16 mouse cellular contexts compared by ENCODE assay signal in the genomic region with DNA sequence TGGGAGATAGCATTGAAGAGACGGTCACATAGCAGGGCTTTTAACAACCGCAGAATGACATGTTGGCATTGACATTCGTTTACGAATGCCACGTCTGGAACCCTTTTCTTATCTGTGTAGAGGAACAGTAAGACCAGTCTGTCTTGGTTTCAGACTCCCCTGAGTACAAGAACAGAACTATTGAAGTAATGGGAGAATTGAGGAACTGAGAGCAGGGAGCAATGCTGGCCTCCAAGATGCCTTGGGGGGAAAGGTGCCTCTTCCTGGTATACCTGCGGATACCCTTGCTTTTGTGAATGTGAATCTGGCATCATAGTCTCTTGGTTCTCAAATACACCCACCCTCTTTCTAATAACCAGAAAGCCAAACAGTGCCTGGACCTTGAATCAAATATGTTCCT. TPM values are rescaled to one million over a fixed set of nuclear protein-coding genes. Genes with fewer than 3 reads are reported as not detected.
DNase-seq lines count a peak whose midpoint lies in the region; ATAC-seq and TF ChIP-seq lines count a peak whose summit lies in the region.
"Had no signal": no experiment of that assay in that cellular context is flagged by ENCODE, and none has a peak within 500 bp of the region (broad histone marks: within the 10 kb centered on the region; RNA-seq: fewer than 3 reads in every experiment).

No protein-coding gene starts in this region.

- TF ChIP-seq CTCF in gastrocnemius, adult 2 months (IDR thresholded peaks at IDR 0.05): no peak
- no peak for TF ChIP-seq CTCF in hindbrain, postnatal 0 days (IDR thresholded peaks at IDR 0.05; ENCODE audit: low read depth)

- no peaks in the 10 kb centered on the region for H3K27me3 ChIP-seq in hindbrain, embryonic 13.5 days
- no peaks in the 10 kb centered on the region for H3K27me3 ChIP-seq in hindbrain, postnatal 0 days (ENCODE audit: insufficient read depth, low read length)
- no peaks in the 10 kb centered on the region for H3K27me3 ChIP-seq in limb, embryonic 10.5 days (ENCODE audit: low read depth, poor library complexity, severe bottlenecking)

- H3K4me2 ChIP-seq in hindbrain, embryonic 13.5 days: no peak overlapping the region
- H3K4me2 ChIP-seq in hindbrain, postnatal 0 days (ENCODE audit: low read depth, low read length): no peak overlapping the region

- no peak overlapping the region for H3K9ac ChIP-seq in hindbrain, embryonic 13.5 days
- H3K9ac ChIP-seq in hindbrain, postnatal 0 days (replicated peaks; ENCODE audit: low read length): no peak overlapping the region

- H3K9me3 ChIP-seq in hindbrain, embryonic 13.5 days: no peaks in the 10 kb centered on the region
- no peaks in the 10 kb centered on the region for H3K9me3 ChIP-seq in hindbrain, postnatal 0 days (ENCODE audit: low read length)
- H3K9me3 ChIP-seq in limb, embryonic 10.5 days (replicated peaks): no peaks in the 10 kb centered on the region

- H3K4me1 ChIP-seq in hindbrain, embryonic 13.5 days (replicated peaks): peaks cover 89% of the 10 kb centered on the region
- peaks cover 39% of the 10 kb centered on the region for H3K4me1 ChIP-seq in hindbrain, postnatal 0 days (ENCODE audit: insufficient read depth, low read length)
- H3K4me1 ChIP-seq in limb, embryonic 10.5 days: peaks cover 83% of the 10 kb centered on the region

- H3K4me3 ChIP-seq in gastrocnemius, adult 2 months: no peak overlapping the region
- no peak overlapping the region for H3K4me3 ChIP-seq in hindbrain, embryonic 13.5 days
- no peak overlapping the region for H3K4me3 ChIP-seq in hindbrain, postnatal 0 days (ENCODE audit: low read length)
- H3K4me3 ChIP-seq in limb, embryonic 10.5 days: no peak overlapping the region

- WGBS in hindbrain, embryonic 13.5 days: 83% methylated on average over 6 of the region's 6 CpGs
- WGBS in hindbrain, postnatal 0 days: 76% methylated on average over 6 of the region's 6 CpGs
- 91% methylated on average over 6 of the region's 6 CpGs for WGBS in limb, embryonic 10.5 days

- intact Hi-C loops in gastrocnemius, adult 2 months (cut with DNase I): no loop called here

- H3K36me3 ChIP-seq in hindbrain, embryonic 13.5 days: no peaks in the 10 kb centered on the region
- no peaks in the 10 kb centered on the region for H3K36me3 ChIP-seq in hindbrain, postnatal 0 days (ENCODE audit: insufficient read depth, low read length)
- H3K36me3 ChIP-seq in limb, embryonic 10.5 days: peaks cover 4% of the 10 kb centered on the region; the same call in 1 of the 2 replicates

- no peak for DNase-seq in gastrocnemius, adult 2 months
- no peak for DNase-seq in gastrocnemius, postnatal 25 days
- no peak for DNase-seq in hindbrain, postnatal 0 days (ENCODE audit: low spot score)
- DNase-seq in A20 (ENCODE audit: low read depth, low spot score) (peak; percentile 50), MN1 (ENCODE audit: low spot score) (no peak)
- DNase-seq in limb, embryonic 10.5 days (ENCODE audit: low spot score): no peak
- no peak for DNase-seq in right cerebral cortex, postnatal 4 days
- DNase-seq: adrenal gland, postnatal 25 days; cerebellum, adult 9-10 months; heart, postnatal 4 days; kidney, postnatal 10 days; layer of hippocampus, adult 9-11 months; midbrain, embryonic 14.5 days; thymus, postnatal 14 days had no signal

- H3K27ac ChIP-seq in gastrocnemius, adult 2 months: peak overlapping the region; percentile 92
- H3K27ac ChIP-seq in hindbrain, embryonic 13.5 days: peak overlapping the region; percentile 94; the same call in 1 of the 2 replicates
- H3K27ac ChIP-seq in hindbrain, postnatal 0 days: no peak overlapping the region
- H3K27ac ChIP-seq in limb, embryonic 10.5 days: peak overlapping the region; percentile 90; the same call in 1 of the 2 replicates

- ATAC-seq in hindbrain, embryonic 13.5 days (ENCODE audit: low FRiP score): no peak
- no peak for ATAC-seq in hindbrain, postnatal 0 days
- ATAC-seq: inflammation-experienced regulatory T-cells, adult 6 months had no signal

RNA-seq across cellular contexts. Expression of a gene that starts 18.7 kb away (rescaled TPM):
- 100 to 1,000 TPM; 101 to 127 TPM for total RNA-seq in gastrocnemius, adult 2 months (2021)
- total RNA-seq in gastrocnemius, postnatal 25 days (2021): 10 to 100 TPM; 76.3 to 78.6 TPM
- polyA plus RNA-seq in hindbrain, embryonic 13.5 days (2015; fragmentation: Nextera tagmentation; extraction: Ambion mirVana): 46.4 and 49.5 TPM in 2 replicates
- 33.6 and 44.6 TPM in 2 replicates for total RNA-seq in hindbrain, postnatal 0 days (2014; rRNA removed)
- 35.8 and 40.9 TPM in 2 replicates for polyA plus RNA-seq in hindbrain, postnatal 0 days (2015; fragmentation: Nextera tagmentation; extraction: Ambion mirVana)
- polyA plus RNA-seq in limb, embryonic 10.5 days (2016; fragmentation: Nextera tagmentation; extraction: Ambion mirVana): 15.0 and 22.6 TPM in 2 replicates

RNA-seq across cellular contexts. Expression of a gene that starts 48.5 kb away (rescaled TPM):
- 10 to 100 TPM; 76.5 to 87.2 TPM for total RNA-seq in gastrocnemius, adult 2 months (2021)
- total RNA-seq in gastrocnemius, postnatal 25 days (2021): 10 to 100 TPM; 47.1 to 47.6 TPM
- polyA plus RNA-seq in hindbrain, embryonic 13.5 days (2015; fragmentation: Nextera tagmentation; extraction: Ambion mirVana): 53.9 TPM in 2 replicates
- 32.7 and 33.5 TPM in 2 replicates for total RNA-seq in hindbrain, postnatal 0 days (2014; rRNA removed)
- 29.2 and 31.9 TPM in 2 replicates for polyA plus RNA-seq in hindbrain, postnatal 0 days (2015; fragmentation: Nextera tagmentation; extraction: Ambion mirVana)
- polyA plus RNA-seq in limb, embryonic 10.5 days (2016; fragmentation: Nextera tagmentation; extraction: Ambion mirVana): 54.6 and 59.2 TPM in 2 replicates
